Mouse (Mus musculus): ENCODE measurements around the gene Spc25. TPM values are rescaled to one million over a fixed set of nuclear protein-coding genes. Genes with fewer than 3 reads are reported as not detected.

The Spc25 gene
- total and polyA plus RNA-seq, 2 experiments from 2014 or later = 8.7 to 12.9 TPM

- Histone ChIP-seq H3K27ac (ENCODE audit: low read depth, low read length) (no peak overlapping the region), H3K9me3 (ENCODE audit: low read length) (no peaks in the 10 kb centered on the region), H3K27me3 (ENCODE audit: insufficient read depth, low read length) (no peaks in the 10 kb centered on the region), H3K9ac (replicated peaks; ENCODE audit: low read length, poor library complexity, severe bottlenecking) (no peak overlapping the region), H3K4me2 (ENCODE audit: low read depth, low read length, poor library complexity, severe bottlenecking) (no peak overlapping the region), H3K4me1 (ENCODE audit: insufficient read depth, low read length) (no peaks in the 10 kb centered on the region), H3K36me3 (ENCODE audit: insufficient read depth, low read length) (no peaks in the 10 kb centered on the region), H3K4me3 (ENCODE audit: low read depth, low read length) (no peak overlapping the region)
- WGBS = 41% methylated on average over 5 of the region's 5 CpGs
- no peak for ATAC-seq (ENCODE audit: low FRiP score)
- TF ChIP-seq CTCF (IDR thresholded peaks at IDR 0.05) = no peak
- DNase-seq (ENCODE audit: low spot score) = no peak
Measured at GRCm38 (mm10) chr2:69221868-69222416, 15.9 kb upstream of the Spc25 start.

DNA sequence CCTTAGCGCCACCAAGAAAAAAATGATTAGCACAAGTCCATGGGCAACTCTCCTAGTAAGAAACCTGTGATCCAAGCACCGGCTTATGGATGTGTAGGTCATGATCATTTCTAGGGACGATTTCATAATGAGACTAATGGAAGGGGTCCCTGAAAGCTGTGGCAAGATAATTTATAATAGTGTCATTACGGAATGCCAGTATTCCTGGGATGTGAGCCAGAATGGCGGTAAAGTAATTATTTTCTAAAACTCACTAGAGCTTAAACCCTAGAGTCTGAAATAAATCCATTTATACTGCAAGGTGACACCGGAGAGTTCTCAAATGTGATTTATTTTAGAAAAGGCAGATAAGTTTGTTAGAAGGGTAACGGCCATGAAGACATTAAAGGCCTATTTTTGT, 9.2 kb upstream of the Spc25 start:
- Histone ChIP-seq H3K9ac (replicated peaks; ENCODE audit: low read length, poor library complexity, severe bottlenecking) (no peak overlapping the region), H3K4me2 (ENCODE audit: low read depth, low read length, poor library complexity, severe bottlenecking) (no peak overlapping the region)
- peak; percentile 39 for DNase-seq (ENCODE audit: low spot score)

DNA sequence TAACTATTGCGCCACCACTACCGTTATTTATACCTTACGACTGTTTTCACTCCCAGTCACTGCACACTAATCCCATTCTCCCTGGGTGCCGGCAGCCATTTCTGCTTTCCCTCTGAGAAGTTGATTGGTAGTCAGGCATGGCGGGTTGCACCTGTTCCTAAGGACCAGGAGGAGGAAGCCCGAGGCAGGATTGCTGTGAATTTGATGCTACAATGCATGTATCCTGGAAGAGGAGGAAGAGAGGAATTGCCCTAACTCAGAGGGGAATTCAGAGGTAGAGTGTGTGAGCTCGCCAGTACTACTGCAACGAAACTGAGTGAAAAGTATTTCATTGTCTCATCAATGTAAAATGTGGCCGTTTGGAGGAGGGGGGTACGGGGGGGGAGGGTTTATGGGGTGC, 6.7 kb upstream of the Spc25 start:
- TF ChIP-seq CTCF (IDR thresholded peaks at IDR 0.05) = no peak
- DNase-seq (ENCODE audit: low spot score) (no peak), ATAC-seq (ENCODE audit: low FRiP score) (no peak)
- Histone ChIP-seq H3K27me3 (ENCODE audit: insufficient read depth, low read length) (no peaks in the 10 kb centered on the region), H3K9me3 (ENCODE audit: low read length) (no peaks in the 10 kb centered on the region), H3K9ac (replicated peaks; ENCODE audit: low read length, poor library complexity, severe bottlenecking) (no peak overlapping the region), H3K4me3 (ENCODE audit: low read depth, low read length) (no peak overlapping the region), H3K4me2 (ENCODE audit: low read depth, low read length, poor library complexity, severe bottlenecking) (no peak overlapping the region), H3K4me1 (ENCODE audit: insufficient read depth, low read length) (no peaks in the 10 kb centered on the region), H3K27ac (ENCODE audit: low read depth, low read length) (no peak overlapping the region), H3K36me3 (ENCODE audit: insufficient read depth, low read length) (no peaks in the 10 kb centered on the region)
- 60% methylated on average over 10 of the region's 10 CpGs for WGBS

More for the DNA sequence above, 9.2 kb upstream of the Spc25 start:
- Histone ChIP-seq H3K9me3 (ENCODE audit: low read length) (no peaks in the 10 kb centered on the region), H3K4me3 (ENCODE audit: low read depth, low read length) (no peak overlapping the region), H3K36me3 (ENCODE audit: insufficient read depth, low read length) (no peaks in the 10 kb centered on the region), H3K27ac (ENCODE audit: low read depth, low read length) (no peak overlapping the region), H3K4me1 (ENCODE audit: insufficient read depth, low read length) (no peaks in the 10 kb centered on the region), H3K27me3 (ENCODE audit: insufficient read depth, low read length) (no peaks in the 10 kb centered on the region)
- ATAC-seq (ENCODE audit: low FRiP score) = no peak
- WGBS = 74% methylated on average over 7 of the region's 7 CpGs
- TF ChIP-seq CTCF (IDR thresholded peaks at IDR 0.05) = no peak

DNA sequence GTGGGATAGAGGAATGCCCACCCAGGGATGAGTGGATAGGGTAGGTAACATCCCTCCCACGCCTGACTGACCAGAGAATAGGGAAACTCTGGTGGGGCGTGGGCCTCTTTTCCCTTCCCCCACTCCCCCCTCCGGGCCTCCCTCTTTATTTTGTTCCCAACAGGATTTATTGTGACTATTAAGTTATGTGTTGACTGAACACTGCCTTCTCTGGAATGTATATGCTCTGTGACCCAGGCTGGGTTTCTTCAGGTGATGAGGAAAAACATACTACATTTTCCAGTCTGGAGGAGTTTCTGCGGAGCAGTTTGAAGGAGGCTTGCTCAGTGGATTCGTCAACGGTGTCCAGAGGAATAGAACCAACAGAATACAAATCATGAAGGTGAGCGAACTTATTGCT, 4.8 kb upstream of the Spc25 start, which contains the start of gene G6pc2:
G6pc2 (plus strand) TSS at position 301 of the 400 bp plus-strand sequence.
- no peaks in the 10 kb centered on the region for H3K27me3 ChIP-seq (ENCODE audit: insufficient read depth, low read length)
- 85% methylated on average over 7 of the region's 7 CpGs for WGBS
- H3K4me1 ChIP-seq (ENCODE audit: insufficient read depth, low read length) = no peaks in the 10 kb centered on the region
- no peak within 1 kb of the TSS for H3K4me2 ChIP-seq (ENCODE audit: low read depth, low read length, poor library complexity, severe bottlenecking)
- H3K27ac ChIP-seq (ENCODE audit: low read depth, low read length) = no peak within 1 kb of the TSS
- no peak within 1 kb of the TSS for H3K9ac ChIP-seq (replicated peaks; ENCODE audit: low read length, poor library complexity, severe bottlenecking)
- DNase-seq (ENCODE audit: low spot score) = no peak
- TF ChIP-seq CTCF (IDR thresholded peaks at IDR 0.05) = no peak
- no peaks in the 10 kb centered on the region for H3K36me3 ChIP-seq (ENCODE audit: insufficient read depth, low read length)
- no peaks in the 10 kb centered on the region for H3K9me3 ChIP-seq (ENCODE audit: low read length)
- ATAC-seq (ENCODE audit: low FRiP score) = no peak
- H3K4me3 ChIP-seq (ENCODE audit: low read depth, low read length) = no peak within 1 kb of the TSS

DNA sequence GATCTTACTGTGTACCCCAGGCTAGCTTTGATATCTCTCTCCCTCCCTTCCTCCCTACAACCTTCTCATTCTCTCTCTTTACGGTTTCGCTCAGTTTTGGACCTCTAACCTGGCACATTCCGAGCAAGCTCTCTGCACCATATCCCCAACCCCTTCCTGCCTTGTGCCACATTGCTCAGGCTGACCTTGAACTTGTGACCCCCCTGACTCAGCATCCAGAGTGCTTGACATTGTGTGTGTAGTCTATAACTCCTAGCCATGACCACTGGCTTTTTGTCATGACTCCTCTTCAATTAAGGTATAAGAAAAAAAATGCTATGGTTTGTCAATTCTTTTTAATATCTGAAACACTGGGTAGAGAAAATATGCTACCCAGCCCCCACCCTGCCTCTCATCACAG, 3.7 kb upstream of the Spc25 start:
- no peaks in the 10 kb centered on the region for H3K27me3 ChIP-seq (ENCODE audit: insufficient read depth, low read length)
- no peak overlapping the region for H3K27ac ChIP-seq (ENCODE audit: low read depth, low read length)
- no peaks in the 10 kb centered on the region for H3K4me1 ChIP-seq (ENCODE audit: insufficient read depth, low read length)
- DNase-seq (ENCODE audit: low spot score) = no peak
- H3K36me3 ChIP-seq (ENCODE audit: insufficient read depth, low read length) = no peaks in the 10 kb centered on the region
- H3K4me3 ChIP-seq (ENCODE audit: low read depth, low read length) = no peak overlapping the region
- H3K4me2 ChIP-seq (ENCODE audit: low read depth, low read length, poor library complexity, severe bottlenecking) = no peak overlapping the region
- no peaks in the 10 kb centered on the region for H3K9me3 ChIP-seq (ENCODE audit: low read length)
- WGBS = 87% methylated on average over 3 of the region's 3 CpGs
- no peak for TF ChIP-seq CTCF (IDR thresholded peaks at IDR 0.05)
- ATAC-seq (ENCODE audit: low FRiP score) = no peak
- no peak overlapping the region for H3K9ac ChIP-seq (replicated peaks; ENCODE audit: low read length, poor library complexity, severe bottlenecking)

DNA sequence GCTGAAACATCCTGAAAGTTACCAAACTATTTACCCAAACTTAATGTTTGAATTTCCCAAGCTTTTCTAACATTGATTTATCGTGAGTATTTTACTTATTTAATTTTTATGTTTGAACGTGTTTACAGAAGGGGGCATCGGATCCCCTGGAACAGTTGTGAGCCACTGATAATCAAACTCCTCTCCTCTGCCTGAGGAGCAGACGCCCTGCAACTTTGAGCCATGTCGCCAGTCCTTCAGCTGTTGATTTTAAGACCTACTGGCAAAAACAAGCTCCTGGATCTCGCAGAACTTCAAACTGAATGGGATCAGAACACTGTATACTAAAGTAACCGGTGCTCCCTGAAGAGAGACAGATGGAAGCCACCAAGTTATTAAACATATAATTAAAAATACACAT, 529 bp upstream of the Spc25 start:
- Histone ChIP-seq H3K27me3 (ENCODE audit: insufficient read depth, low read length) (no peaks in the 10 kb centered on the region), H3K9me3 (ENCODE audit: low read length) (no peaks in the 10 kb centered on the region), H3K27ac (ENCODE audit: low read depth, low read length) (no peak overlapping the region), H3K9ac (replicated peaks; ENCODE audit: low read length, poor library complexity, severe bottlenecking) (no peak overlapping the region), H3K36me3 (ENCODE audit: insufficient read depth, low read length) (no peaks in the 10 kb centered on the region), H3K4me3 (ENCODE audit: low read depth, low read length) (peak overlapping the region; percentile 75), H3K4me1 (ENCODE audit: insufficient read depth, low read length) (no peaks in the 10 kb centered on the region), H3K4me2 (ENCODE audit: low read depth, low read length, poor library complexity, severe bottlenecking) (no peak overlapping the region; the same call in 1 of the 2 replicates)
- no peak for ATAC-seq (ENCODE audit: low FRiP score)
- TF ChIP-seq CTCF (IDR thresholded peaks at IDR 0.05) = no peak
- DNase-seq (ENCODE audit: low spot score) = no peak
- WGBS = 26% methylated on average over 7 of the region's 7 CpGs

All from midbrain, postnatal 0 days (tissue).